8 mouse cellular contexts compared by ENCODE assay signal in genomic region chr17:32320597-32321389, GRCm38 (mm10). TPM values are rescaled to one million over a fixed set of nuclear protein-coding genes. Genes with fewer than 3 reads are reported as not detected.
DNase-seq lines count a peak whose midpoint lies in the region; ATAC-seq and TF ChIP-seq lines count a peak whose summit lies in the region.

TSS of gene Akap8 (minus strand) at chr17:32321238.

- peak; percentile 94 for ATAC-seq in G1E (ENCODE audit: extremely low read depth, insufficient number of reproducible peaks, low FRiP score, poor library complexity, severe bottlenecking)
- peak; percentile 99 for ATAC-seq in forebrain, embryonic 16.5 days
- peak; percentile 98 for ATAC-seq in lung, embryonic 14.5 days (ENCODE audit: insufficient read depth)

- H3K4me3 ChIP-seq in G1E (ENCODE audit: low read depth, low read length) = peak within 1 kb of the TSS; percentile 93
- H3K4me3 ChIP-seq in forebrain, embryonic 16.5 days (replicated peaks; ENCODE audit: low read length) = peak within 1 kb of the TSS; percentile 93
- H3K4me3 ChIP-seq in layer of hippocampus, adult 2 months = peak within 1 kb of the TSS; percentile 98
- H3K4me3 ChIP-seq in lung, embryonic 14.5 days (ENCODE audit: low read depth, low read length) = peak within 1 kb of the TSS; percentile 96
- H3K4me3 ChIP-seq in olfactory bulb, adult 2 months (ENCODE audit: insufficient read depth, low read depth, low read length) = peak within 1 kb of the TSS; percentile 91
- H3K4me3 ChIP-seq in thymus, adult 2 months (ENCODE audit: control insufficient read depth, insufficient read depth, low read length) = peak within 1 kb of the TSS; percentile 78

- H3K27me3 ChIP-seq in G1E (ENCODE audit: insufficient read depth, low read length) = no peaks in the 10 kb centered on the region
- no peaks in the 10 kb centered on the region for H3K27me3 ChIP-seq in forebrain, embryonic 16.5 days (replicated peaks; ENCODE audit: control insufficient read depth, insufficient read depth, low read length)
- H3K27me3 ChIP-seq in lung, embryonic 14.5 days (ENCODE audit: insufficient read depth, low read length) = no peaks in the 10 kb centered on the region
- no peaks in the 10 kb centered on the region for H3K27me3 ChIP-seq in thymus, adult 2 months (ENCODE audit: control insufficient read depth, insufficient read depth, low read length)

- peak within 1 kb of the TSS; percentile 83 for H3K4me2 ChIP-seq in forebrain, embryonic 16.5 days (ENCODE audit: low read length)
- peak within 1 kb of the TSS; percentile 95 for H3K4me2 ChIP-seq in lung, embryonic 14.5 days

- no peaks in the 10 kb centered on the region for H3K9me3 ChIP-seq in G1E (replicated peaks)
- no peaks in the 10 kb centered on the region for H3K9me3 ChIP-seq in forebrain, embryonic 16.5 days (ENCODE audit: control insufficient read depth, low read length)
- no peaks in the 10 kb centered on the region for H3K9me3 ChIP-seq in lung, embryonic 14.5 days (ENCODE audit: low read depth, low read length)

- no peak for TF ChIP-seq CTCF in G1E (IDR thresholded peaks at IDR 0.05; ENCODE audit: low read depth, low read length)
- peak; percentile 35 for TF ChIP-seq CTCF in layer of hippocampus, adult 2 months (conservative IDR thresholded peaks at IDR 0.05)
- TF ChIP-seq CTCF in lung, embryonic 14.5 days (IDR thresholded peaks at IDR 0.05; ENCODE audit: low read depth) = no peak; the same call in 1 of the 2 replicates
- no peak for TF ChIP-seq CTCF in olfactory bulb, adult 2 months (IDR thresholded peaks at IDR 0.05; ENCODE audit: insufficient read depth, low read depth, low read length)
- TF ChIP-seq CTCF in thymus, adult 2 months (IDR thresholded peaks at IDR 0.05; ENCODE audit: borderline replicate concordance, control insufficient read depth, extremely low read depth, insufficient read depth, low read length, poor library complexity) = no peak

- H3K4me1 ChIP-seq in G1E (ENCODE audit: insufficient read depth, low read depth, low read length) = peaks cover 51% of the 10 kb centered on the region
- peaks cover 22% of the 10 kb centered on the region for H3K4me1 ChIP-seq in forebrain, embryonic 16.5 days (replicated peaks; ENCODE audit: control insufficient read depth, insufficient read depth, low read length)
- peaks cover 3% of the 10 kb centered on the region for H3K4me1 ChIP-seq in lung, embryonic 14.5 days (ENCODE audit: insufficient read depth)
- no peaks in the 10 kb centered on the region for H3K4me1 ChIP-seq in olfactory bulb, adult 2 months (ENCODE audit: control insufficient read depth, insufficient read depth, low read length)
- peaks cover 3% of the 10 kb centered on the region for H3K4me1 ChIP-seq in thymus, adult 2 months (replicated peaks; ENCODE audit: control insufficient read depth, insufficient read depth, low read length)

- peak within 1 kb of the TSS; percentile 91 for H3K9ac ChIP-seq in forebrain, embryonic 16.5 days (replicated peaks; ENCODE audit: low read depth, low read length)
- H3K9ac ChIP-seq in lung, embryonic 14.5 days = peak within 1 kb of the TSS; percentile 86

- H3K36me3 ChIP-seq in G1E (replicated peaks) = peaks cover 73% of the 10 kb centered on the region
- H3K36me3 ChIP-seq in forebrain, embryonic 16.5 days (ENCODE audit: control insufficient read depth, insufficient read depth) = peaks cover 17% of the 10 kb centered on the region
- peaks cover 53% of the 10 kb centered on the region for H3K36me3 ChIP-seq in lung, embryonic 14.5 days (ENCODE audit: insufficient read depth)
- H3K36me3 ChIP-seq in thymus, adult 2 months (ENCODE audit: control insufficient read depth, insufficient read depth, low read length) = peaks cover 15% of the 10 kb centered on the region

- intact Hi-C loops in heart, postnatal 36 days (cut with DNase I) = loop anchor here (2.0 kb wide), 1 partner anchor 36 kb away; the partner anchor contains the start of gene Brd4

- peak; percentile 52; the same call in 1 of the 2 replicates for TF ChIP-seq POLR2A in olfactory bulb, adult 2 months (IDR thresholded peaks at IDR 0.05; ENCODE audit: insufficient read depth, low read depth, low read length)
- TF ChIP-seq POLR2A in thymus, adult 2 months (IDR thresholded peaks at IDR 0.05; ENCODE audit: control insufficient read depth, extremely low read depth, insufficient read depth, low read length, poor library complexity) = peak; percentile 79

- WGBS in forebrain, embryonic 16.5 days = under 1% methylated on average over 82 of the region's 83 CpGs
- under 1% methylated on average over 83 of the region's 83 CpGs for WGBS in lung, embryonic 14.5 days
- under 1% methylated on average over 83 of the region's 83 CpGs for WGBS in olfactory bulb, adult 2 months
- WGBS in thymus, adult 2 months = under 1% methylated on average over 83 of the region's 83 CpGs

- peak within 1 kb of the TSS; percentile 95 for H3K27ac ChIP-seq in forebrain, embryonic 16.5 days (ENCODE audit: low read length)
- peak within 1 kb of the TSS; percentile 93 for H3K27ac ChIP-seq in layer of hippocampus, adult 2 months
- peak within 1 kb of the TSS; percentile 97 for H3K27ac ChIP-seq in lung, embryonic 14.5 days (ENCODE audit: low read depth)
- peak within 1 kb of the TSS; percentile 86 for H3K27ac ChIP-seq in olfactory bulb, adult 2 months (ENCODE audit: insufficient read depth, low read depth, low read length)
- peak within 1 kb of the TSS; percentile 62 for H3K27ac ChIP-seq in thymus, adult 2 months (ENCODE audit: control insufficient read depth, insufficient read depth, low read length)

- peak; percentile 97 for DNase-seq in G1E (ENCODE audit: low spot score)
- DNase-seq in cerebellum, adult 18-20 months = peak; percentile 97 to 99
- DNase-seq in heart, postnatal 36 days = peak; percentile 94
- DNase-seq in layer of hippocampus, adult 2 months (ENCODE audit: low spot score in 2 of 2) = peak; percentile 98 to 99
- DNase-seq in lung, embryonic 14.5 days = peak; percentile 99
- peak; percentile 96 for DNase-seq in thymus, adult 2 months

RNA-seq across cellular contexts. Expression of gene Akap8, which starts in this region (rescaled TPM):
- 67.3 and 80.8 TPM in 2 replicates for total RNA-seq in G1E (2014; fragmentation: Nextera tagmentation)
- 119 and 132 TPM in 2 replicates for total RNA-seq in G1E (2017)
- polyA plus RNA-seq in G1E (2012) = 251 and 272 TPM in 2 replicates
- 112 and 123 TPM in 2 replicates for polyA plus RNA-seq in forebrain, embryonic 16.5 days (2015; fragmentation: Nextera tagmentation; extraction: Ambion mirVana)
- total RNA-seq in heart, postnatal 36 days (2021) = 10 to 100 TPM; 37.3 to 50.4 TPM
- total RNA-seq in layer of hippocampus, adult 2 months (2021) = 100 to 1,000 TPM in 1 of 2 experiments, 10 to 100 TPM in 1; 99.2 to 112 TPM
- polyA plus RNA-seq in lung, embryonic 14.5 days (2014; fragmentation: Nextera tagmentation; extraction: Ambion mirVana) = 45.4 and 54.3 TPM in 2 replicates
- polyA plus RNA-seq in olfactory bulb, adult 2 months (2012; ENCODE audit: insufficient read depth, insufficient read length, low replicate concordance, missing spikeins) = 141 TPM in 1 of 2 replicates, not detected in the other
- polyA plus RNA-seq in thymus, adult 2 months (2012; rRNA removed) = 169 and 177 TPM in 2 replicates

Comparison
In these comparisons a context has a peak if more than half of its experiments do, and no peak if none do; other contexts are left out.
1. Peak in every context shown above with its lines: DNase-seq, ATAC-seq, H3K4me3 ChIP-seq and H3K27ac ChIP-seq.